Mouse (Mus musculus): ENCODE data around the gene Olfr744. TPM values are rescaled to one million over a fixed set of nuclear protein-coding genes. Genes with fewer than 3 reads are reported as not detected.

The Olfr744 gene
- not detected in 2 replicates for polyA plus RNA-seq (2012; ENCODE audit: low replicate concordance)

GRCm38 (mm10) chr14:50614579-50614978 lies at the start of gene Olfr744:
Gene Olfr744 (plus strand): TSS chr14:50614879.

GRCm38 (mm10) chr14:50639088-50639487 lies 24.4 kb downstream of the Olfr744 start, which contains the start of gene Olfr745:
Gene Olfr745 (plus strand): TSS chr14:50639388.

GRCm38 (mm10) chr14:50646783-50647182 lies 32.1 kb downstream of the Olfr744 start, which contains the start of gene Olfr746:
Gene Olfr746 (plus strand): TSS chr14:50647083.

Other genes starting within 250 kb of the Olfr744 start
- gene Olfr736, start 233.7 kb upstream of the Olfr744 start, polyA plus RNA-seq (2012; ENCODE audit: low replicate concordance), result not detected in 2 replicates
- not detected in 2 replicates for gene Olfr738, start 207.3 kb upstream of the Olfr744 start, polyA plus RNA-seq (2012; ENCODE audit: low replicate concordance)
- gene Olfr739, start 196.3 kb upstream of the Olfr744 start, polyA plus RNA-seq (2012; ENCODE audit: low replicate concordance), result not detected in 2 replicates
- not detected in 2 replicates for gene Olfr740, start 169.3 kb upstream of the Olfr744 start, polyA plus RNA-seq (2012; ENCODE audit: low replicate concordance)
- not detected in 2 replicates for gene Olfr741, start 142.1 kb upstream of the Olfr744 start, polyA plus RNA-seq (2012; ENCODE audit: low replicate concordance)
- gene Olfr742, start 111.3 kb upstream of the Olfr744 start, polyA plus RNA-seq (2012; ENCODE audit: low replicate concordance), result not detected in 2 replicates
- gene Olfr743, start 93.0 kb upstream of the Olfr744 start, polyA plus RNA-seq (2012; ENCODE audit: low replicate concordance), result not detected in 2 replicates
- gene Olfr745, start 24.5 kb downstream of the Olfr744 start, polyA plus RNA-seq (2012; ENCODE audit: low replicate concordance), result not detected in 2 replicates
- gene Olfr746, start 32.2 kb downstream of the Olfr744 start, polyA plus RNA-seq (2012; ENCODE audit: low replicate concordance), result not detected in 2 replicates
- gene Olfr747, start 78.3 kb downstream of the Olfr744 start, polyA plus RNA-seq (2012; ENCODE audit: low replicate concordance), result not detected in 2 replicates
- gene Olfr748, start 92.5 kb downstream of the Olfr744 start, polyA plus RNA-seq (2012; ENCODE audit: low replicate concordance), result not detected in 2 replicates
- gene Olfr749, start 130.2 kb downstream of the Olfr744 start, polyA plus RNA-seq (2012; ENCODE audit: low replicate concordance), result not detected in 2 replicates
- 9.5 and 54.2 TPM in 2 replicates for gene Ttc5, start 170.6 kb downstream of the Olfr744 start, polyA plus RNA-seq (2012; ENCODE audit: low replicate concordance)
- 0.25 TPM in 1 of 2 replicates, not detected in the other for gene Ccnb1ip1, start 192.9 kb downstream of the Olfr744 start, polyA plus RNA-seq (2012; ENCODE audit: low replicate concordance)
- gene Parp2, start 193.0 kb downstream of the Olfr744 start, polyA plus RNA-seq (2012; ENCODE audit: low replicate concordance), result 3.1 and 4.2 TPM in 2 replicates